Comparison of ENCODE assay signal across 18 mouse cellular contexts in genomic region chr4:132291624-132292335, GRCm38 (mm10). TPM values are rescaled to one million over a fixed set of nuclear protein-coding genes. Genes with fewer than 3 reads are reported as not detected.
A peak's percentile ranks its signal among the peaks of the same experiment; 100 is the strongest.
DNase-seq lines count a peak whose midpoint lies in the region; ATAC-seq and TF ChIP-seq lines count a peak whose summit lies in the region.
"Had no signal": no experiment of that assay in that cellular context is flagged by ENCODE, and none has a peak within 500 bp of the region (broad histone marks: within the 10 kb centered on the region; RNA-seq: fewer than 3 reads in every experiment).

No protein-coding gene starts in this region.

- H3K9me3 ChIP-seq in forebrain, postnatal 0 days (ENCODE audit: low read length): no peaks in the 10 kb centered on the region
- H3K9me3 ChIP-seq in forebrain, embryonic 11.5 days (ENCODE audit: control insufficient read depth, low read length): peaks cover 3% of the 10 kb centered on the region
- peaks cover 3% of the 10 kb centered on the region for H3K9me3 ChIP-seq in CH12.LX (replicated peaks; ENCODE audit: low read length)
- H3K9me3 ChIP-seq: embryonic facial prominence, embryonic 12.5 days; limb, embryonic 15.5 days; midbrain, embryonic 15.5 days had no signal

- WGBS in forebrain, postnatal 0 days: 80% methylated on average over 12 of the region's 12 CpGs
- 81% methylated on average over 12 of the region's 12 CpGs for WGBS in forebrain, embryonic 11.5 days

- no peak overlapping the region for H3K27ac ChIP-seq in forebrain, postnatal 0 days (ENCODE audit: low read depth, low read length)
- no peak overlapping the region for H3K27ac ChIP-seq in forebrain, embryonic 11.5 days (ENCODE audit: low read depth, low read length)
- no peak overlapping the region for H3K27ac ChIP-seq in left cerebral cortex, adult 2 months
- peak overlapping the region; percentile 32; the same call in 1 of the 2 replicates for H3K27ac ChIP-seq in CH12.LX (ENCODE audit: insufficient read depth, low read depth)
- H3K27ac ChIP-seq: embryonic facial prominence, embryonic 12.5 days; limb, embryonic 15.5 days; macrophage; midbrain, embryonic 15.5 days had no signal

- no peak for DNase-seq in forebrain, postnatal 0 days
- no peak for DNase-seq in forebrain, embryonic 11.5 days (ENCODE audit: low spot score)
- DNase-seq in left cerebral cortex, adult 2 months (ENCODE audit: extremely low spot score in 1 of 2, low spot score in 2 of 2): no peak
- DNase-seq in left cerebral cortex, adult 11 months (ENCODE audit: low spot score): no peak
- DNase-seq in CH12.LX (ENCODE audit: extremely low read depth) (peak; percentile 77), R1 (ENCODE audit: low read depth, low spot score) (peak; percentile 81)
- DNase-seq in right cerebral cortex, postnatal 10 days (ENCODE audit: low spot score in 2 of 2): no peak
- DNase-seq: B cell, adult 2 months; cerebellum, adult 11-12 months; cerebellum, postnatal 36 days; heart, postnatal 36 days; right cerebral cortex, postnatal 25 days; thymus, postnatal 4 days had no signal

- no peak for ATAC-seq in forebrain, postnatal 0 days
- ATAC-seq in forebrain, embryonic 11.5 days (replicated peaks; ENCODE audit: low FRiP score): no peak
- ATAC-seq: forebrain, embryonic 14.5 days; midbrain, embryonic 15.5 days had no signal

- no peak overlapping the region for H3K9ac ChIP-seq in forebrain, postnatal 0 days
- no peak overlapping the region for H3K9ac ChIP-seq in forebrain, embryonic 11.5 days (ENCODE audit: low read length)
- H3K9ac ChIP-seq in CH12.LX (ENCODE audit: insufficient read depth, low read depth): no peak overlapping the region
- H3K9ac ChIP-seq: embryonic facial prominence, embryonic 12.5 days; limb, embryonic 15.5 days; midbrain, embryonic 15.5 days had no signal

- intact Hi-C loops in left cerebral cortex, adult 2 months (cut with DNase I): loop anchor here (5.0 kb wide), 3 partner anchors 56 to 221 kb away; partner anchors contain the start of gene Sesn2

- peaks cover 12% of the 10 kb centered on the region for H3K36me3 ChIP-seq in forebrain, postnatal 0 days (ENCODE audit: insufficient read depth)
- H3K36me3 ChIP-seq in forebrain, embryonic 11.5 days (ENCODE audit: control insufficient read depth, insufficient read depth, low read length): peaks cover 5% of the 10 kb centered on the region; the same call in 1 of the 2 replicates
- peaks cover 25 to 59% of the 10 kb centered on the region in 2 experiments for H3K36me3 ChIP-seq in CH12.LX (replicated peaks in 1 of 2; ENCODE audit: control insufficient read depth in 1 of 2, insufficient read depth in 1 of 2, low read length in 1 of 2)

- dilution Hi-C loops in CH12.LX (cut with MboI; ENCODE audit: extremely low pct_ligation_motif_present, extremely low pct_unique_long_range_greater_than_20kb, low sequenced_read_pairs): no loop called here

- no peaks in the 10 kb centered on the region for H3K27me3 ChIP-seq in forebrain, postnatal 0 days (ENCODE audit: insufficient read depth, low read length)
- no peaks in the 10 kb centered on the region for H3K27me3 ChIP-seq in forebrain, embryonic 11.5 days (ENCODE audit: control insufficient read depth, insufficient read depth, low read length)
- H3K27me3 ChIP-seq in CH12.LX (replicated peaks): no peaks in the 10 kb centered on the region
- H3K27me3 ChIP-seq: embryonic facial prominence, embryonic 12.5 days; limb, embryonic 15.5 days; midbrain, embryonic 15.5 days had no signal

- TF ChIP-seq CTCF in forebrain, postnatal 0 days (IDR thresholded peaks at IDR 0.05; ENCODE audit: low read depth): peak; percentile 39
- peak; percentile 16 for TF ChIP-seq CTCF in left cerebral cortex, adult 2 months (IDR thresholded peaks at IDR 0.05)
- peak in 1 of 2 experiments; percentile 35; a peak in 1 of 4 replicates for TF ChIP-seq CTCF in CH12.LX (conservative IDR thresholded peaks at IDR 0.05 in 1 of 2, IDR thresholded peaks at IDR 0.05 in 1 of 2; ENCODE audit: low read depth in 2 of 2, low read length in 2 of 2)

- no peak for TF ChIP-seq EP300 in CH12.LX (IDR thresholded peaks at IDR 0.05; ENCODE audit: low read length)

- H3K79me2 ChIP-seq in CH12.LX (replicated peaks; ENCODE audit: control insufficient read depth, extremely low read depth, insufficient read depth, poor library complexity, severe bottlenecking): no peaks in the 10 kb centered on the region

- TF ChIP-seq POLR2A in CH12.LX (IDR thresholded peaks at IDR 0.05; ENCODE audit: low read depth, low read length): no peak

- TF ChIP-seq RAD21 in CH12.LX (IDR thresholded peaks at IDR 0.05; ENCODE audit: low read depth, low read length): no peak; the same call in 1 of the 2 replicates

- in situ Hi-C loops in CH12.LX (cut with MboI; ENCODE audit: low pct_ligation_motif_present, low pct_unique_long_range_greater_than_20kb, low sequenced_read_pairs): loop anchor here (25.0 kb wide), 1 partner anchor 121 kb away; the partner anchor contains the start of gene Phactr4

- no peak overlapping the region for H3K4me2 ChIP-seq in forebrain, postnatal 0 days (ENCODE audit: low read depth)
- H3K4me2 ChIP-seq in forebrain, embryonic 11.5 days (ENCODE audit: low read depth, low read length, severe bottlenecking): no peak overlapping the region
- H3K4me2 ChIP-seq in CH12.LX (ENCODE audit: insufficient read depth, low read depth, poor library complexity, severe bottlenecking): no peak overlapping the region
- H3K4me2 ChIP-seq: embryonic facial prominence, embryonic 12.5 days; limb, embryonic 15.5 days; midbrain, embryonic 15.5 days had no signal

- H3K4me3 ChIP-seq in forebrain, postnatal 0 days (ENCODE audit: low read depth, low read length): no peak overlapping the region
- no peak overlapping the region for H3K4me3 ChIP-seq in forebrain, embryonic 11.5 days (ENCODE audit: low read depth, low read length)
- H3K4me3 ChIP-seq in left cerebral cortex, adult 2 months: no peak overlapping the region
- H3K4me3 ChIP-seq in CH12.LX (replicated peaks in 1 of 3; ENCODE audit: low read depth in 2 of 3, low read length in 2 of 3, poor library complexity in 1 of 3): no peak overlapping the region
- H3K4me3 ChIP-seq: embryonic facial prominence, embryonic 12.5 days; limb, embryonic 15.5 days; midbrain, embryonic 15.5 days had no signal

- H3K4me1 ChIP-seq in forebrain, postnatal 0 days (ENCODE audit: insufficient read depth): no peaks in the 10 kb centered on the region
- H3K4me1 ChIP-seq in forebrain, embryonic 11.5 days (replicated peaks; ENCODE audit: control insufficient read depth, insufficient read depth, low read length): no peaks in the 10 kb centered on the region
- peaks cover 3 to 25% of the 10 kb centered on the region in 2 experiments; a peak in 3 of 4 replicates for H3K4me1 ChIP-seq in CH12.LX (ENCODE audit: control insufficient read depth in 1 of 2, insufficient read depth in 2 of 2)
- H3K4me1 ChIP-seq: embryonic facial prominence, embryonic 12.5 days; limb, embryonic 15.5 days; midbrain, embryonic 15.5 days had no signal

TF ChIP-seq in CH12.LX, 34 proteins besides CTCF, POLR2A, EP300 and RAD21:
- TF ChIP-seq NRF1 (IDR thresholded peaks at IDR 0.05; ENCODE audit: low read depth, low read length) (0 out of 2 replicates have a peak, but pooled peaks have one; percentile 21), KAT2A (IDR thresholded peaks at IDR 0.05; ENCODE audit: insufficient replicate concordance, low read length) (no peak), BHLHE40 (IDR thresholded peaks at IDR 0.05; ENCODE audit: low read depth, low read length) (peak; percentile 15; the same call in 1 of the 2 replicates), IRF4 (IDR thresholded peaks at IDR 0.05; ENCODE audit: low read depth, low read length) (0 out of 2 replicates have a peak, but pooled peaks have one; percentile 18)
TF ChIP-seq in CH12.LX: peak in this region for 3.

RNA-seq across cellular contexts. Expression of gene Rab42, which starts 11.4 kb away (rescaled TPM):
- 0.71 and 1.8 TPM in 2 replicates for total RNA-seq in forebrain, postnatal 0 days (2014; rRNA removed)
- polyA plus RNA-seq in forebrain, postnatal 0 days (2015; fragmentation: Nextera tagmentation; extraction: Ambion mirVana): 2.3 and 2.5 TPM in 2 replicates
- polyA plus RNA-seq in forebrain, embryonic 11.5 days (2014; fragmentation: Nextera tagmentation; extraction: Ambion mirVana): 1.1 and 1.2 TPM in 2 replicates
- total RNA-seq in left cerebral cortex, adult 2 months (2021): 1 to 10 TPM; 1.6 to 2.6 TPM
- total RNA-seq in CH12.LX (2012; rRNA removed) (0.38 and 0.51 TPM in 2 replicates), CH12.LX (2014; rRNA removed) (not detected in 2 replicates)
- 0.31 TPM in 1 of 2 replicates, not detected in the other for polyA plus RNA-seq in CH12.LX (2012; ENCODE audit: insufficient read length, low read depth)

RNA-seq across cellular contexts. Expression of gene Taf12, which starts 17.6 kb away (rescaled TPM):
- 8.0 and 15.2 TPM in 2 replicates for total RNA-seq in forebrain, postnatal 0 days (2014; rRNA removed)
- 27.8 and 30.5 TPM in 2 replicates for polyA plus RNA-seq in forebrain, postnatal 0 days (2015; fragmentation: Nextera tagmentation; extraction: Ambion mirVana)
- polyA plus RNA-seq in forebrain, embryonic 11.5 days (2014; fragmentation: Nextera tagmentation; extraction: Ambion mirVana): 66.8 and 68.0 TPM in 2 replicates
- total RNA-seq in left cerebral cortex, adult 2 months (2021): 10 to 100 TPM; 22.1 to 24.4 TPM
- 29.8 and 40.2 TPM in 2 replicates for total RNA-seq in CH12.LX (2012; rRNA removed)
- 74.7 and 86.1 TPM in 2 replicates for total RNA-seq in CH12.LX (2014; rRNA removed)
- polyA plus RNA-seq in CH12.LX (2012; ENCODE audit: insufficient read length, low read depth): 47.8 and 53.5 TPM in 2 replicates

RNA-seq across cellular contexts. Expression of gene Gmeb1, which starts 30.4 kb away (rescaled TPM):
- 17.1 and 21.3 TPM in 2 replicates for total RNA-seq in forebrain, postnatal 0 days (2014; rRNA removed)
- 18.0 and 34.0 TPM in 2 replicates for polyA plus RNA-seq in forebrain, postnatal 0 days (2015; fragmentation: Nextera tagmentation; extraction: Ambion mirVana)
- 45.4 and 50.1 TPM in 2 replicates for polyA plus RNA-seq in forebrain, embryonic 11.5 days (2014; fragmentation: Nextera tagmentation; extraction: Ambion mirVana)
- total RNA-seq in left cerebral cortex, adult 2 months (2021): 10 to 100 TPM; 22.1 to 26.1 TPM
- total RNA-seq in CH12.LX (2012; rRNA removed): 8.8 and 9.0 TPM in 2 replicates
- 7.9 and 8.2 TPM in 2 replicates for total RNA-seq in CH12.LX (2014; rRNA removed)
- 18.0 and 19.3 TPM in 2 replicates for polyA plus RNA-seq in CH12.LX (2012; ENCODE audit: insufficient read length, low read depth)

RNA-seq across cellular contexts. Expression of gene Trnau1ap, which starts 37.6 kb away (rescaled TPM):
- total RNA-seq in forebrain, postnatal 0 days (2014; rRNA removed): 57.2 and 62.1 TPM in 2 replicates
- 62.1 and 75.6 TPM in 2 replicates for polyA plus RNA-seq in forebrain, postnatal 0 days (2015; fragmentation: Nextera tagmentation; extraction: Ambion mirVana)
- polyA plus RNA-seq in forebrain, embryonic 11.5 days (2014; fragmentation: Nextera tagmentation; extraction: Ambion mirVana): 88.9 and 89.5 TPM in 2 replicates
- total RNA-seq in left cerebral cortex, adult 2 months (2021): 10 to 100 TPM; 22.4 to 24.9 TPM
- total RNA-seq in CH12.LX (2012; rRNA removed) (71.5 and 86.5 TPM in 2 replicates), CH12.LX (2014; rRNA removed) (70.6 and 80.5 TPM in 2 replicates)
- 60.7 and 64.4 TPM in 2 replicates for polyA plus RNA-seq in CH12.LX (2012; ENCODE audit: insufficient read length, low read depth)

Comparison
In these comparisons a context has a peak if more than half of its experiments do, and no peak if none do; other contexts are left out.
1. DNase-seq: peak in CH12.LX (single experiment) and R1 (single experiment); none in forebrain, postnatal 0 days (single experiment), forebrain, embryonic 11.5 days (single experiment), left cerebral cortex, adult 2 months (0 of 2), left cerebral cortex, adult 11 months (single experiment) and right cerebral cortex, postnatal 10 days (0 of 2).